Mouse (Mus musculus) embryonic stem cell, embryonic (primary cell): ENCODE data around the gene Cldn34b2.
"Not testable (repeated sequence)": the region's sequence is repeated elsewhere in the genome, so short reads cannot be mapped to it uniquely, and the experiment has no call there.

Experiments used
- CTCF ChIA-PET, 4 experiments: fragments of 300-600 bp in 2 of 4; fragments of 350-600 bp in 2 of 4; sonication (Branson Sonifier 250); formaldehyde crosslinking; loops; one replicate each; lab custom pipeline; 2022; ENCODE audit warnings: inconsistent platforms in 2 of 4; lab: Charles Lee
- POLR2A ChIA-PET, 4 experiments: fragments of 300-600 bp in 2 of 4; fragments of 350-600 bp in 2 of 4; sonication (Branson Sonifier 250); formaldehyde crosslinking; loops; one replicate each; lab custom pipeline; 2022; ENCODE audit warnings: antibody characterized with exemption in 4 of 4, inconsistent platforms in 1 of 4; lab: Charles Lee

The Cldn34b2 gene

GRCm38 (mm10) chrX:155128312-155128711 is at the start of gene Cldn34b2:
Cldn34b2 (minus strand) TSS chrX:155128412.
- CTCF ChIA-PET, POLR2A ChIA-PET: not testable (repeated sequence)

- POLR2A ChIA-PET = no interaction called here
- CTCF ChIA-PET = no interaction called here
Observed at GRCm38 (mm10) chrX:155177640-155178039, 49.4 kb upstream of the Cldn34b2 start.

GRCm38 (mm10) chrX:155177230-155177629 is 49.0 kb upstream of the Cldn34b2 start:
- POLR2A ChIA-PET = interaction anchor here in 1 of 4 experiments (0.6 kb wide), 1 partner anchor 144 kb away, joined by 3 read pairs; no protein-coding TSS in a partner anchor
- CTCF ChIA-PET = interaction anchor here in 1 of 4 experiments (0.6 kb wide), 1 partner anchor 135 kb away, joined by 3 read pairs; no protein-coding TSS in a partner anchor

- POLR2A ChIA-PET = no interaction called here
- CTCF ChIA-PET = no interaction called here
Observed at GRCm38 (mm10) chrX:155175568-155175967, 47.4 kb upstream of the Cldn34b2 start.

- CTCF ChIA-PET = interaction anchor here in 3 of 4 experiments (0.5 to 1.4 kb wide), 7 partner anchors 43 to 204 kb away, joined by 3 to 10 read pairs (median 6); partner anchors contain the start of genes Sat1 (in 2 of the 3) and Acot9 (in 1 of the 3)
- POLR2A ChIA-PET = interaction anchor here in 2 of 4 experiments (0.9 to 1.7 kb wide), 2 partner anchors 44 to 89 kb away, joined by 3 to 11 read pairs; partner anchors contain the start of genes Acot9 (in 1 of the 2) and Sat1 (in 1 of the 2)
Observed at GRCm38 (mm10) chrX:155172310-155172709, 44.1 kb upstream of the Cldn34b2 start.

GRCm38 (mm10) chrX:155171754-155172153 is 43.5 kb upstream of the Cldn34b2 start:
- POLR2A ChIA-PET = no interaction called here
- CTCF ChIA-PET = no interaction called here

- ChIA-PET CTCF (no interaction called here), POLR2A (no interaction called here)
Observed at GRCm38 (mm10) chrX:155169886-155170285, 41.7 kb upstream of the Cldn34b2 start.

GRCm38 (mm10) chrX:155167667-155168066 is 39.5 kb upstream of the Cldn34b2 start:
- ChIA-PET CTCF (no interaction called here), POLR2A (no interaction called here)

GRCm38 (mm10) chrX:155166313-155166712 is 38.1 kb upstream of the Cldn34b2 start:
- ChIA-PET CTCF (no interaction called here), POLR2A (no interaction called here)

- CTCF ChIA-PET = no interaction called here
- POLR2A ChIA-PET = no interaction called here
Observed at GRCm38 (mm10) chrX:155163553-155163952, 35.3 kb upstream of the Cldn34b2 start.

GRCm38 (mm10) chrX:155151868-155152267 is 23.7 kb upstream of the Cldn34b2 start:
- ChIA-PET CTCF (no interaction called here), POLR2A (interaction anchor here in 1 of 4 experiments (0.7 kb wide), 1 partner anchor 202 kb away, joined by 3 read pairs; no protein-coding TSS in a partner anchor)

GRCm38 (mm10) chrX:155144718-155145117 is 16.5 kb upstream of the Cldn34b2 start:
- CTCF ChIA-PET = interaction anchor here in 2 of 4 experiments (0.8 to 1.5 kb wide), 3 partner anchors 71 to 232 kb away, joined by 4 to 6 read pairs (median 6); partner anchors contain the start of gene Sat1 (in 1 of the 2)
- POLR2A ChIA-PET = interaction anchor here in 2 of 4 experiments (0.7 to 1.6 kb wide), 2 partner anchors 72 to 248 kb away, joined by 3 to 6 read pairs; partner anchors contain the start of gene Sat1 (in 1 of the 2)

- CTCF ChIA-PET = no interaction called here
- POLR2A ChIA-PET = no interaction called here
Observed at GRCm38 (mm10) chrX:155098024-155098423, 30.2 kb downstream of the Cldn34b2 start.

- CTCF ChIA-PET = interaction anchor here in 1 of 4 experiments (0.7 kb wide), 1 partner anchor 283 kb away, joined by 4 read pairs; no protein-coding TSS in a partner anchor
- POLR2A ChIA-PET = not testable (repeated sequence)
Observed at GRCm38 (mm10) chrX:155093566-155093965, 34.6 kb downstream of the Cldn34b2 start, which contains the start of gene Magea2. Magea2 (minus strand) TSS chrX:155093666.

- CTCF ChIA-PET, POLR2A ChIA-PET: not testable (repeated sequence)
Observed at GRCm38 (mm10) chrX:155089693-155090092, 38.5 kb downstream of the Cldn34b2 start, which contains the start of gene Magea1. Magea1 (minus strand) TSS chrX:155089793.
